Mouse (Mus musculus) heart, adult 11 months (tissue): ENCODE results near the gene Zswim9.

Source experiments
- DNase-seq: peaks from one replicate; pipeline ENCODE4 v3.0.0; 2022

Gene Zswim9

GRCm38 (mm10) chr7:13278308-13278891 lies at the start of gene Zswim9:
TSS of gene Zswim9 (minus strand) at chr7:13278721.
- DNase-seq, result peak; percentile 99

- DNase-seq, result peak; percentile 25
Measured at GRCm38 (mm10) chr7:13324316-13324715, 45.8 kb upstream of the Zswim9 start, which contains the start of gene Pla2g4c. TSS of gene Pla2g4c (plus strand) at chr7:13324655.

GRCm38 (mm10) chr7:13321424-13321823 lies 42.9 kb upstream of the Zswim9 start:
- DNase-seq, result no peak

- peak; percentile 89 for DNase-seq
Measured at GRCm38 (mm10) chr7:13314095-13314597, 35.6 kb upstream of the Zswim9 start.

- no peak for DNase-seq
Measured at GRCm38 (mm10) chr7:13311401-13311800, 32.9 kb upstream of the Zswim9 start.

GRCm38 (mm10) chr7:13310493-13311199 lies 32.1 kb upstream of the Zswim9 start:
- DNase-seq, result peak; percentile 39

GRCm38 (mm10) chr7:13309407-13309806 lies 30.9 kb upstream of the Zswim9 start:
- no peak for DNase-seq

GRCm38 (mm10) chr7:13303372-13303771 lies 24.9 kb upstream of the Zswim9 start:
- DNase-seq, result no peak

GRCm38 (mm10) chr7:13302780-13303179 lies 24.3 kb upstream of the Zswim9 start:
- DNase-seq, result peak; percentile 87

GRCm38 (mm10) chr7:13301643-13302042 lies 23.1 kb upstream of the Zswim9 start:
- peak; percentile 61 for DNase-seq

GRCm38 (mm10) chr7:13298821-13299220 lies 20.3 kb upstream of the Zswim9 start:
- DNase-seq, result peak; percentile 74

- DNase-seq, result no peak
Measured at GRCm38 (mm10) chr7:13297636-13298035, 19.1 kb upstream of the Zswim9 start.

GRCm38 (mm10) chr7:13295256-13295655 lies 16.7 kb upstream of the Zswim9 start:
- DNase-seq, result peak; percentile 74

GRCm38 (mm10) chr7:13293878-13294855 lies 15.6 kb upstream of the Zswim9 start:
- peak; percentile 85 for DNase-seq

- no peak for DNase-seq
Measured at GRCm38 (mm10) chr7:13291370-13291769, 12.8 kb upstream of the Zswim9 start.

GRCm38 (mm10) chr7:13290041-13290675 lies 11.6 kb upstream of the Zswim9 start:
- DNase-seq, result no peak

GRCm38 (mm10) chr7:13288621-13289020 lies 10.1 kb upstream of the Zswim9 start:
- no peak for DNase-seq

- DNase-seq, result peak; percentile 92
Measured at GRCm38 (mm10) chr7:13278957-13279356, 436 bp upstream of the Zswim9 start.

GRCm38 (mm10) chr7:13277833-13278232 lies 688 bp downstream of the Zswim9 start:
- peak; percentile 86 for DNase-seq

- DNase-seq, result no peak
Measured at GRCm38 (mm10) chr7:13277081-13277480, 1.4 kb downstream of the Zswim9 start, which contains the start of gene Lig1. TSS of gene Lig1 (plus strand) at chr7:13277283.

- no peak for DNase-seq
Measured at GRCm38 (mm10) chr7:13271704-13272103, 6.8 kb downstream of the Zswim9 start.

- DNase-seq, result peak; percentile 67
Measured at GRCm38 (mm10) chr7:13269394-13269793, 9.1 kb downstream of the Zswim9 start.
